Mouse (Mus musculus) limb, embryonic 12.5 days (tissue): Measurements from ENCODE around the gene Spata5. TPM values are rescaled to one million over a fixed set of nuclear protein-coding genes. Genes with fewer than 3 reads are reported as not detected.

ENCODE experiments used
- ATAC-seq: fragments of 200-750 bp; cut with Nextera tagmentation; 2 replicates; pipeline ENCODE4 v1.8.0; 2017; ENCODE audit warnings: low read depth, moderate TSS enrichment; ENCODE audit not compliant: insufficient number of reproducible peaks, insufficient read depth, low FRiP score, low TSS enrichment
- H3K27ac ChIP-seq: fragments of 300-500 bp; sonication (generic); 2 replicates; pipeline ENCODE4 v1.5.1; 2016; ENCODE audit warnings: mild to moderate bottlenecking, moderate library complexity
- H3K27me3 ChIP-seq: fragments of 300-500 bp; sonication (generic); 2 replicates; pipeline ENCODE4 v1.6.1; 2016; ENCODE audit warnings: mild to moderate bottlenecking, moderate library complexity
- H3K36me3 ChIP-seq: fragments of 300-500 bp; sonication (generic); 2 replicates; pipeline ENCODE4 v1.6.1; 2016; ENCODE audit warnings: mild to moderate bottlenecking, moderate library complexity
- H3K4me1 ChIP-seq: fragments of 300-500 bp; sonication (generic); replicated peaks from 2 replicates; pipeline ENCODE4 v1.6.1; 2016
- H3K4me2 ChIP-seq: fragments of 300-500 bp; sonication (generic); 2 replicates; pipeline ENCODE4 v1.6.1; 2016; ENCODE audit warnings: mild to moderate bottlenecking, moderate library complexity
- H3K4me3 ChIP-seq: fragments of 300-500 bp; sonication (generic); replicated peaks from 2 replicates; pipeline ENCODE4 v1.5.1; 2016; ENCODE audit warnings: mild to moderate bottlenecking
- H3K9ac ChIP-seq: fragments of 300-500 bp; sonication (generic); replicated peaks from 2 replicates; pipeline ENCODE4 v1.6.1; 2016; ENCODE audit warnings: mild to moderate bottlenecking, moderate library complexity
- H3K9me3 ChIP-seq: fragments of 300-500 bp; sonication (generic); 2 replicates; pipeline ENCODE4 v1.6.1; 2016; ENCODE audit warnings: mild to moderate bottlenecking, moderate library complexity
- WGBS: fragments of 180-500 bp; shearing (Covaris S2); methylation state at CpG from one replicate; pipeline ENCODE4 v1.1.7; 2016; 5-methylcytosine and 5-hydroxymethylcytosine counted together
- polyA plus RNA-seq: library from polyadenylated mRNA; unstranded; fragments of >200 nt; fragmentation: Nextera tagmentation; extraction: Ambion mirVana; gene quantifications from 2 replicates; pipeline ENCODE4 v1.2.1, GENCODE M21; 2016

Gene Spata5
- polyA plus RNA-seq, 1 experiment from 2014 or later: 47.8 TPM

- no peak for ATAC-seq
- H3K27me3 ChIP-seq: no peaks in the 10 kb centered on the region
- H3K9me3 ChIP-seq: no peaks in the 10 kb centered on the region
- H3K4me2 ChIP-seq: peak overlapping the region; percentile 75
- peak overlapping the region; percentile 94 for H3K4me3 ChIP-seq
- peak overlapping the region; percentile 76 for H3K9ac ChIP-seq
- peak overlapping the region; percentile 93 for H3K27ac ChIP-seq
- WGBS: 6% methylated on average over 3 of the region's 3 CpGs
- peaks cover 16% of the 10 kb centered on the region for H3K4me1 ChIP-seq
- peaks cover 11% of the 10 kb centered on the region; the same call in 1 of the 2 replicates for H3K36me3 ChIP-seq
These were observed 1.5 kb downstream of the Spata5 start for GRCm38 (mm10) chr3:37421179-37421578.

GRCm38 (mm10) chr3:37426069-37426468, 6.4 kb downstream of the Spata5 start:
- Histone ChIP-seq H3K4me3 (no peak overlapping the region), H3K4me1 (peaks cover 7% of the 10 kb centered on the region), H3K27ac (no peak overlapping the region), H3K27me3 (no peaks in the 10 kb centered on the region), H3K4me2 (no peak overlapping the region), H3K9ac (no peak overlapping the region), H3K36me3 (peaks cover 31% of the 10 kb centered on the region), H3K9me3 (no peaks in the 10 kb centered on the region)
- WGBS: 97% methylated on average over 3 of the region's 3 CpGs
- no peak for ATAC-seq

- Histone ChIP-seq H3K36me3 (peaks cover 48% of the 10 kb centered on the region), H3K9ac (no peak overlapping the region), H3K27me3 (no peaks in the 10 kb centered on the region), H3K4me2 (no peak overlapping the region), H3K4me3 (no peak overlapping the region), H3K9me3 (no peaks in the 10 kb centered on the region), H3K4me1 (no peaks in the 10 kb centered on the region), H3K27ac (no peak overlapping the region)
- no peak for ATAC-seq
These were observed 10.7 kb downstream of the Spata5 start for GRCm38 (mm10) chr3:37430359-37430758.

GRCm38 (mm10) chr3:37439770-37440169, 20.1 kb downstream of the Spata5 start:
- Histone ChIP-seq H3K4me1 (no peaks in the 10 kb centered on the region), H3K4me3 (no peak overlapping the region), H3K27me3 (no peaks in the 10 kb centered on the region), H3K9ac (no peak overlapping the region), H3K27ac (no peak overlapping the region), H3K4me2 (no peak overlapping the region), H3K36me3 (peaks cover 49% of the 10 kb centered on the region), H3K9me3 (no peaks in the 10 kb centered on the region)
- no peak for ATAC-seq
- WGBS: 87% methylated on average over 1 of the region's 1 CpGs

- no peak for ATAC-seq
- no peak overlapping the region for H3K27ac ChIP-seq
- H3K36me3 ChIP-seq: peaks cover 31% of the 10 kb centered on the region
- no peaks in the 10 kb centered on the region for H3K9me3 ChIP-seq
- H3K4me3 ChIP-seq: no peak overlapping the region
- 94% methylated on average over 2 of the region's 2 CpGs for WGBS
- no peaks in the 10 kb centered on the region for H3K27me3 ChIP-seq
- H3K9ac ChIP-seq: no peak overlapping the region
- H3K4me2 ChIP-seq: no peak overlapping the region
- no peaks in the 10 kb centered on the region for H3K4me1 ChIP-seq
These were observed 23.7 kb downstream of the Spata5 start for GRCm38 (mm10) chr3:37443409-37443808.

GRCm38 (mm10) chr3:37455992-37456391, 36.3 kb downstream of the Spata5 start:
- 84% methylated on average over 1 of the region's 1 CpGs for WGBS
- Histone ChIP-seq H3K9me3 (no peaks in the 10 kb centered on the region), H3K27me3 (no peaks in the 10 kb centered on the region), H3K4me1 (no peaks in the 10 kb centered on the region), H3K36me3 (peaks cover 9% of the 10 kb centered on the region; the same call in 1 of the 2 replicates), H3K4me3 (no peak overlapping the region), H3K4me2 (no peak overlapping the region), H3K27ac (no peak overlapping the region), H3K9ac (no peak overlapping the region)
- no peak for ATAC-seq

- Histone ChIP-seq H3K9ac (no peak overlapping the region), H3K27me3 (no peaks in the 10 kb centered on the region), H3K4me1 (no peaks in the 10 kb centered on the region), H3K27ac (no peak overlapping the region), H3K4me3 (no peak overlapping the region), H3K9me3 (no peaks in the 10 kb centered on the region), H3K36me3 (no peaks in the 10 kb centered on the region), H3K4me2 (no peak overlapping the region)
- WGBS: 89% methylated on average over 2 of the region's 2 CpGs
- ATAC-seq: no peak
These were observed 48.5 kb downstream of the Spata5 start for GRCm38 (mm10) chr3:37468170-37468569.

GRCm38 (mm10) chr3:37469353-37469752, 49.7 kb downstream of the Spata5 start:
- H3K4me1 ChIP-seq: no peaks in the 10 kb centered on the region
- WGBS: 83% methylated on average over 4 of the region's 4 CpGs
- ATAC-seq: no peak

GRCm38 (mm10) chr3:37470867-37471266, 51.2 kb downstream of the Spata5 start:
- Histone ChIP-seq H3K4me3 (no peak overlapping the region), H3K9ac (no peak overlapping the region), H3K27me3 (no peaks in the 10 kb centered on the region), H3K36me3 (no peaks in the 10 kb centered on the region), H3K4me2 (no peak overlapping the region), H3K9me3 (no peaks in the 10 kb centered on the region), H3K4me1 (no peaks in the 10 kb centered on the region), H3K27ac (no peak overlapping the region)
- 73% methylated on average over 2 of the region's 2 CpGs for WGBS
- ATAC-seq: no peak

More at GRCm38 (mm10) chr3:37469353-37469752, 49.7 kb downstream of the Spata5 start:
- Histone ChIP-seq H3K9ac (no peak overlapping the region), H3K4me2 (no peak overlapping the region), H3K4me3 (no peak overlapping the region), H3K9me3 (no peaks in the 10 kb centered on the region), H3K27ac (no peak overlapping the region), H3K36me3 (no peaks in the 10 kb centered on the region), H3K27me3 (no peaks in the 10 kb centered on the region)

- no peak overlapping the region for H3K4me3 ChIP-seq
- no peak for ATAC-seq
- H3K4me1 ChIP-seq: no peaks in the 10 kb centered on the region
- H3K36me3 ChIP-seq: no peaks in the 10 kb centered on the region
- H3K27ac ChIP-seq: no peak overlapping the region
- no peaks in the 10 kb centered on the region for H3K27me3 ChIP-seq
- H3K9me3 ChIP-seq: no peaks in the 10 kb centered on the region
- H3K9ac ChIP-seq: no peak overlapping the region
- no peak overlapping the region for H3K4me2 ChIP-seq
These were observed 52.8 kb downstream of the Spata5 start for GRCm38 (mm10) chr3:37472461-37472860.

- H3K4me2 ChIP-seq: no peak overlapping the region
- H3K27ac ChIP-seq: no peak overlapping the region
- no peak overlapping the region for H3K4me3 ChIP-seq
- no peak overlapping the region for H3K9ac ChIP-seq
- no peaks in the 10 kb centered on the region for H3K9me3 ChIP-seq
- H3K27me3 ChIP-seq: no peaks in the 10 kb centered on the region
- no peak for ATAC-seq
- H3K4me1 ChIP-seq: no peaks in the 10 kb centered on the region
- H3K36me3 ChIP-seq: peaks cover 3% of the 10 kb centered on the region; the same call in 1 of the 2 replicates
- 89% methylated on average over 1 of the region's 1 CpGs for WGBS
These were observed 56.8 kb downstream of the Spata5 start for GRCm38 (mm10) chr3:37476485-37476884.

- peaks cover 3% of the 10 kb centered on the region; the same call in 1 of the 2 replicates for H3K36me3 ChIP-seq
- no peaks in the 10 kb centered on the region for H3K4me1 ChIP-seq
- no peak overlapping the region for H3K4me2 ChIP-seq
- no peaks in the 10 kb centered on the region for H3K9me3 ChIP-seq
- no peak for ATAC-seq
- no peaks in the 10 kb centered on the region for H3K27me3 ChIP-seq
- H3K4me3 ChIP-seq: no peak overlapping the region
- no peak overlapping the region for H3K9ac ChIP-seq
- 72% methylated on average over 7 of the region's 7 CpGs for WGBS
- H3K27ac ChIP-seq: no peak overlapping the region
These were observed 57.9 kb downstream of the Spata5 start for GRCm38 (mm10) chr3:37477438-37478188.
